Mouse (Mus musculus) CH12.LX (cell line): ENCODE measurements around the gene Cdyl2.

Source experiments
- CTCF ChIP-seq, 2 experiments: IDR thresholded peaks in 1 of 2; conservative IDR thresholded peaks in 1 of 2; 2 replicates each; pipeline ENCODE4 v1.5.1; 2011 to 2012; ENCODE audit warnings: low read depth in 2 of 2, low read length in 2 of 2, improper control_type of control experiment in 1 of 2, inconsistent platforms in 1 of 2, mild to moderate bottlenecking in 1 of 2, moderate library complexity in 1 of 2
- E2F4 ChIP-seq: IDR thresholded peaks from 2 replicates; pipeline ENCODE4 v1.6.1; 2011; ENCODE audit warnings: low read depth, low read length, improper control_type of control experiment; ENCODE audit not compliant: insufficient replicate concordance
- EP300 ChIP-seq: IDR thresholded peaks from 2 replicates; pipeline ENCODE4 v1.6.1; 2011; ENCODE audit warnings: low read length, improper control_type of control experiment
- HCFC1 ChIP-seq: IDR thresholded peaks from 2 replicates; pipeline ENCODE4 v1.6.1; 2012; ENCODE audit warnings: low read depth, mild to moderate bottlenecking, inconsistent platforms, low read length, improper control_type of control experiment
- IRF4 ChIP-seq: IDR thresholded peaks from 2 replicates; pipeline ENCODE4 v1.6.1; 2014; ENCODE audit warnings: low read depth, mild to moderate bottlenecking, inconsistent platforms, low read length, improper control_type of control experiment
- JUND ChIP-seq: conservative IDR thresholded peaks from 2 replicates; pipeline ENCODE4 v1.6.1; 2011; ENCODE audit warnings: low read depth, low read length, improper control_type of control experiment
- MAZ ChIP-seq: IDR thresholded peaks from 2 replicates; pipeline ENCODE4 v1.6.1; 2012; ENCODE audit warnings: low read depth, mild to moderate bottlenecking, inconsistent platforms, low read length, improper control_type of control experiment, moderate library complexity
- PAX5 ChIP-seq: IDR thresholded peaks from 2 replicates; pipeline ENCODE4 v1.6.1; 2012; ENCODE audit warnings: low read length, inconsistent platforms, mixed read lengths
- POLR2A ChIP-seq: IDR thresholded peaks from 2 replicates; pipeline ENCODE4 v1.6.1; 2011; ENCODE audit warnings: low read depth, mild to moderate bottlenecking, improper control_type of control experiment, low read length
- RCOR1 ChIP-seq: conservative IDR thresholded peaks from 2 replicates; pipeline ENCODE4 v1.6.1; 2012; ENCODE audit warnings: low read depth, mild to moderate bottlenecking, inconsistent platforms, low read length, improper control_type of control experiment
- SIN3A ChIP-seq: IDR thresholded peaks from 2 replicates; pipeline ENCODE4 v1.6.1; 2012; ENCODE audit warnings: low read length, improper control_type of control experiment, inconsistent platforms
- TCF12 ChIP-seq: IDR thresholded peaks from 2 replicates; pipeline ENCODE4 v1.6.1; 2014; ENCODE audit warnings: low read depth, mild to moderate bottlenecking, inconsistent platforms, low read length, improper control_type of control experiment
- USF1 ChIP-seq: IDR thresholded peaks from 2 replicates; pipeline ENCODE4 v1.6.1; 2014; ENCODE audit warnings: low read depth, mild to moderate bottlenecking, inconsistent platforms, low read length, improper control_type of control experiment

DNA sequence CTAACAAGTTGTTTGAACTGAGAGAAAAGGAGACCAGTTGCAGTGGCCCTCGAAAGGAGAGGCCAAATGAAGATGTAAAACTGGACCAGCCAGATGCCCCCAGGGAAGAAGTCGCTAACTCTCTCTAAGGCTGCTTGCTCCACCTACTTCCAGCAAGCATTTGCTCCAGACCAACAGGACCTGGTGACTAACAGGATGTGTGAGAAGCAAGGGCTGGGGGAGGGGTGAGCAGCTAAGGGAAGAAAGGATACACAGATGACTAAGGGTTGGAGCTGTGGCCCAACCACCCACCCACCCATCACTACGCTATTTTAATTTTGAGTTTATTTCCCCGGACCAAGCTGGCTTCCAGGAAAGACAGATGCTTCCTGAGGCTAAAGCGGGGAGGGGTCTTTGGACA, 2.5 kb upstream of the Cdyl2 start:
- TF ChIP-seq IRF4 (no peak), JUND (no peak), CTCF (conservative IDR thresholded peaks at IDR 0.05 in 1 of 2, IDR thresholded peaks at IDR 0.05 in 1 of 2; ENCODE audit: low read depth in 2 of 2, low read length in 2 of 2) (no peak), EP300 (no peak), USF1 (no peak), TCF12 (no peak), PAX5 (no peak), RCOR1 (no peak), SIN3A (no peak), HCFC1 (no peak), MAZ (no peak), POLR2A (no peak), E2F4 (no peak)
